Mouse (Mus musculus) intestine, embryonic 16.5 days (tissue): ENCODE measurements at regions not wholly inside any gene's neighbourhood (a gene's known extent, or its start where the extent isn't known, plus 50 kb on each side); places are given as distances from the start of the nearest gene placed in this dataset.
A peak's percentile ranks its signal among the peaks of the same experiment; 100 is the strongest.
"Not testable (repeated sequence)": the region's sequence is repeated elsewhere in the genome, so short reads cannot be mapped to it uniquely, and the experiment has no call there.

Experiments
- ATAC-seq: fragments of 200-750 bp; cut with Nextera tagmentation; 2 replicates; pipeline ENCODE4 v1.8.0; 2017; ENCODE audit warnings: moderate TSS enrichment, moderate library complexity
- H3K27ac ChIP-seq: fragments of 300-500 bp; sonication (generic); 2 replicates; pipeline ENCODE4 v1.5.1; 2014; ENCODE audit warnings: mild to moderate bottlenecking, low read length
- H3K27me3 ChIP-seq: fragments of 300-500 bp; sonication (generic); replicated peaks from 2 replicates; pipeline ENCODE4 v1.6.1; 2014; ENCODE audit warnings: low read length, control low read depth, mixed read lengths; ENCODE audit not compliant: control insufficient read depth, insufficient read depth
- H3K36me3 ChIP-seq: fragments of 300-500 bp; sonication (generic); 2 replicates; pipeline ENCODE4 v1.6.1; 2014; ENCODE audit warnings: low read length, control low read depth; ENCODE audit not compliant: control insufficient read depth, insufficient read depth
- H3K4me1 ChIP-seq: fragments of 300-500 bp; sonication (generic); 2 replicates; pipeline ENCODE4 v1.6.1; 2014; ENCODE audit warnings: low read length, control low read depth, mixed read lengths; ENCODE audit not compliant: control insufficient read depth, insufficient read depth
- H3K4me2 ChIP-seq: fragments of 300-500 bp; sonication (generic); 2 replicates; pipeline ENCODE4 v1.6.1; 2014; ENCODE audit warnings: low read depth, low read length, control low read depth
- H3K4me3 ChIP-seq: fragments of 300-500 bp; sonication (generic); 2 replicates; pipeline ENCODE4 v1.5.1; 2014; ENCODE audit warnings: mild to moderate bottlenecking, low read length
- H3K9ac ChIP-seq: fragments of 300-500 bp; sonication (generic); 2 replicates; pipeline ENCODE4 v1.6.1; 2014; ENCODE audit warnings: low read depth, low read length
- H3K9me3 ChIP-seq: fragments of 300-500 bp; sonication (generic); 2 replicates; pipeline ENCODE4 v1.6.1; 2016; ENCODE audit warnings: low read length, control low read depth; ENCODE audit not compliant: control insufficient read depth
- WGBS: fragments of 180-500 bp; shearing (Covaris S2); extraction: QIAGEN DNeasy Blood & Tissue Kit; methylation state at CpG from one replicate; pipeline ENCODE4 v1.1.7; 2014; 5-methylcytosine and 5-hydroxymethylcytosine counted together

GRCm38 (mm10) chr10:46629876-46630275, 1052.2 kb downstream of the Hace1 start:
- no peak overlapping the region for H3K9ac ChIP-seq

DNA sequence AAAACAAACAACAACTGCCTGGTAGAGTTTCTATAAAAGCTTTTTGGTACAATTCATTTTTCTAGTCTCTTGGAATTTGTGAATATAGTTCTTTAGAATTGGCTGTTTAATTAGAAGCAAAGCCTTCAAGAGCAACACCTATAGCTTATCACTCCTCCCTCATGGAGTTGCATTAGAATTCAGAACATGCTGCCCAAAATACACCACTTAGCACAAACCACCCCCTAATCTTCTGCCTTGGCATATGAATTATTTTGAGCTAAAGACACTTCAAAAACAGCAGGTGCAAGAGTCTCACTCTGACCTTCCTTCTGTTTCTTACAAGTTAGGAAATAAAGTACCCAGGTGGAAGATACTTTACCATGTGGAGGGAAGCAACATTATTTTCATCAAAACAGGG, 1085.4 kb downstream of the Hace1 start:
- Histone ChIP-seq H3K27me3 (no peaks in the 10 kb centered on the region), H3K4me3 (no peak overlapping the region), H3K9ac (no peak overlapping the region), H3K4me1 (no peaks in the 10 kb centered on the region), H3K9me3 (no peaks in the 10 kb centered on the region), H3K4me2 (no peak overlapping the region), H3K27ac (no peak overlapping the region), H3K36me3 (no peaks in the 10 kb centered on the region)
- ATAC-seq, result no peak

More at GRCm38 (mm10) chr10:46629876-46630275, 1052.2 kb downstream of the Hace1 start:
- Histone ChIP-seq H3K36me3 (no peaks in the 10 kb centered on the region), H3K27ac (no peak overlapping the region), H3K27me3 (no peaks in the 10 kb centered on the region), H3K4me2 (no peak overlapping the region), H3K4me1 (no peaks in the 10 kb centered on the region), H3K4me3 (no peak overlapping the region), H3K9me3 (no peaks in the 10 kb centered on the region)
- 89% methylated on average over 1 of the region's 1 CpGs for WGBS
- no peak for ATAC-seq

DNA sequence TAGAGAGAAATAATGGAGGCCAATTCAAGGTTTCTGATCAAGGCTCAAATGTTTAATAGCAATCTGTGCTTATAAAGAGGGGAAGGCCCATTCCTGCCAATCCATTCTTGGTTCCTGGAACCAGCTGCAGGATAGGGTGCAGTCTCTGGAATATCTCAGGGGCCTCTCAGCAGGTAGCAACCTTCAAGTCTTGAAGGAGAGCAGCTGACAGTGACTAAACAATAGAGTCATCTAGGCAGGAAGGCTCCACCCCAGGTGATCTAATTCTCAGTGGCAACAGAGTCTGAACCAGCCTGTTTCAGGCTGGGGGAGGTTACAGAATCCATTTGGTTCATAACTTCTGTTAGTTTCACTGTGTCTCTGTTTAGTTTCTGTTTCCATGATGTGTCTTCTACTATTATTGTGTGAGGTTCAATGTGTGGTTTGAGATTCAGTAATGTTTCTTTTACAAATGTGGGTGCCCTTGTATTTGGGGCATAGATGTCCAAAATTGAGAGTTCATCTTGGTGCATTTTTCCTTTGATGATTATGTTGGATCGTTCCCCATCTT, 1112.3 kb downstream of the Hace1 start:
- H3K4me3 ChIP-seq, ATAC-seq, H3K4me2 ChIP-seq, H3K27ac ChIP-seq, H3K9ac ChIP-seq, H3K4me1 ChIP-seq, H3K36me3 ChIP-seq, H3K27me3 ChIP-seq, H3K9me3 ChIP-seq: not testable (repeated sequence)
- 95% methylated on average over 1 of the region's 1 CpGs for WGBS

DNA sequence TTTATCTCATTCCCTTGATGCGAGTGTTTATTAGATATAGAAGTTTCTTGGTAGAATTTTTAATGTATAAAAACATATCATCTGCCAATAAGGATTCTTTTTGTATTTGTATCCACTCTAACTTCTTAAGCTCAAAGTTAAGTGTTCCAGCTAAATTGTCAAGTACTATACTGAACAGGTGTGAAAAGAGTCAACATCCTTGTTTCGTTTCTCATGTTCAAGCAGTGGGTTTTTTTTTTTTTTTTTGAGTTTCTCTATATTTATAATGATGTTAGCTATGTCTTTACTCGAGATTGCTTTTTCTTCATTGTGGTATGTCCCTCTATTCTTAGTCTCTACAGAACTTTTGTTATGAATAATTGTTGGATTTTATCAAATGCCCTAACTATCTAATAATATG, 1115.0 kb downstream of the Hace1 start:
- ATAC-seq, result no peak

DNA sequence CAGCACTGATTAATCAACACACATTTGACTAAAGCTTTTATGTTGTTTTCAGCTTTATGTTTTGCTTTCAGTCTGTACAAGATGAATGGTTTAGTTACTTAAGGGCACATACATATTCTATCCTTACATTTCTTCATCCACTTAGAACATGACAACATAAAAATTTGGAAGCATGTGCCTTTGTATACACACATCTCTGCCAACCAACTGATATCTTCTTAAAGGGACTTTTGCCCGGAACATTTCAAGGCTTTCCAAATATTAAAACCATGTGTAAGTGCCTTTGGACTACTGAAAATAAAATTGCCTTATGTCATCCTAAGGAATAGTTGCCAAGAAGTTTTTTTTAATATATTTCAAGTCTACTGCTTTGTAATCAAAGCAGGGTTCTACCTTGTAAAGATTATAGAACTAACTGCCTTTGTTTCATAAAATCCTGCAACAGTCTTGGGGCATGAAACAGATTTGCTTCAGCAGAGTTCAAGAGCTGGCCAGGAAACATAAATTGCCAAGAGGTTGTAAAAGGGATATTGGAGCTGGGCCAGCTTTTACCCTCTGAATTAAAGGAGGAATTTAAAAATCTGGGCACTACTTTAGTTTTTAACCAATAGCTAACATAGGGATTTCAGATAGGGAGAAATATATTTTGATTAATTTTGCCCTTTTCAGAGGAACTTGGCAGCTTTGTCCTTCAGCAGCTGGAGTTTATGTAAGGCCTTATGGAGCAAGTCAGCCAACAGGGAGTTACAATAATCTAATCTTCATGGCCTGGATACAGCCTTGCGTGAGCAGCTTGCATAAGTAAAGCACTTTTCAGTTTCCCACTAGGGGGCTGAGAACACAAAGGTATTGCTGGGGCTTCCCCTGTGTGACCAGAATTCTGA, 1120.0 kb downstream of the Hace1 start:
- no peak overlapping the region for H3K27ac ChIP-seq
- H3K9ac ChIP-seq, result no peak overlapping the region
- 35% methylated on average over 2 of the region's 2 CpGs for WGBS
- peak; percentile 73 for ATAC-seq
- H3K4me3 ChIP-seq, result no peak overlapping the region
- no peaks in the 10 kb centered on the region for H3K36me3 ChIP-seq
- no peaks in the 10 kb centered on the region for H3K27me3 ChIP-seq
- H3K9me3 ChIP-seq, result no peaks in the 10 kb centered on the region
- no peak overlapping the region for H3K4me2 ChIP-seq
- no peaks in the 10 kb centered on the region for H3K4me1 ChIP-seq

More for the DNA sequence above, 1115.0 kb downstream of the Hace1 start:
- H3K27ac ChIP-seq, result no peak overlapping the region
- H3K9ac ChIP-seq, result no peak overlapping the region
- no peak overlapping the region for H3K4me3 ChIP-seq
- H3K9me3 ChIP-seq, result no peaks in the 10 kb centered on the region
- 89% methylated on average over 3 of the region's 3 CpGs for WGBS
- H3K4me2 ChIP-seq, result no peak overlapping the region
- no peaks in the 10 kb centered on the region for H3K36me3 ChIP-seq
- no peaks in the 10 kb centered on the region for H3K4me1 ChIP-seq
- H3K27me3 ChIP-seq, result no peaks in the 10 kb centered on the region

DNA sequence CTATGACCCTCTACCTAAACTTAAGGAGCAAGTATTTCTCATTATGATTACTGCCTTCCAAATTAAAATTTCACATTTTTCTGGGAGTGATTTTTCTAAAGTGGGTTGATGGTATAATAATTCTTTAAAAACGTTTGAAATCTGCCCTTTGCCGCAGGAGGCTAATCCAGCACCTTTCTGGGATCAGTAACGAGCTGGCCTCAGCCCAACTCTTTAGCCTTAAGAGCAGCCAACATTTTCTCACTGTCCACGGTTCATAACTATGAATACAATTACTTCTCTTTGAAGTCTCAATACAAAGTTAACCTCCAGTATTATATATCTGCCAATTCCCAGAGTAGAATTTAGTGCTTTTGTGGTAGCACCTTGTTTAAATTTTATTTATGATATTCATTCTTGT, 1123.6 kb downstream of the Hace1 start:
- Histone ChIP-seq H3K4me1 (no peaks in the 10 kb centered on the region), H3K36me3 (no peaks in the 10 kb centered on the region), H3K4me3 (no peak overlapping the region), H3K4me2 (no peak overlapping the region), H3K9me3 (no peaks in the 10 kb centered on the region), H3K27me3 (no peaks in the 10 kb centered on the region), H3K9ac (no peak overlapping the region), H3K27ac (no peak overlapping the region)
- WGBS, result 59% methylated on average over 4 of the region's 4 CpGs
- no peak for ATAC-seq

DNA sequence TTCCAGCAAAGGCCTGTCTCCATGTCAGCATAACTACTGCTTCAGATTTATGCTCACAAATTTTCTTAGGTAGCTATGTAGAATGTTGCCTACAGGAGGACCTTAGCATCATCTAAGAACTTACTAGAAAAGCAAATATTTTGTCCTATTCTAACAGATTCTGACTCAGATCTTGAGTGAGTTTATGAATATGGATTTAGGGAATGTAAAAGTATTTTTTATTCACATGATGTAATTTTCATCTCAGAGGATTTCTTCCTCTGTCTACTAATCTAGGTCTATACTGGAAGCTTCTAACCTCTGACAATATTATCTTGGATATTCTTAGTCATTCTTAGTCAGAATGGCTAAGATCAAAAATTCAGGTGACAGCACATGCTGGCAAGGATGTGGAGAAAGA, 1130.4 kb downstream of the Hace1 start:
- ATAC-seq, H3K36me3 ChIP-seq, H3K27ac ChIP-seq, H3K4me1 ChIP-seq, H3K4me3 ChIP-seq, H3K4me2 ChIP-seq, H3K27me3 ChIP-seq, H3K9me3 ChIP-seq, H3K9ac ChIP-seq: not testable (repeated sequence)

DNA sequence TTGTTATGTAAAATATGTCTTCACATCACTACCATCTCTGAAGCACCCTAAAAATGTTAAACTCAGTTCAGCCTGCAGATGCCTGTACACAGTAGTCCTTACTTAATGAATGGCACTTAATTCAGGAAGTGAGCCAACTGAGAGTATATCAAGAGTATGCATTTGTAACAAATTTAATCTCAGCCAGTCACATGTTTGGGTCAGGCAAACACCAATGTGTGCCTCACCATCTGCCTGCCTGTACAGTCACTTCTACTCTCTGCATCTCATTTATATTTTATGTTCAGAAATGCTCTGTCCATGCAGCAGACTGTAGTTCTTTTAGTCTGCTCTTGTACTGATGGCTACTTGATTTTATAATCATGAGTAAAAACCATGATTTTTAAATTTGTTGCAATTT, 1135.1 kb downstream of the Hace1 start:
- H3K36me3 ChIP-seq, result no peaks in the 10 kb centered on the region
- no peak for ATAC-seq
- H3K27me3 ChIP-seq, result no peaks in the 10 kb centered on the region
- H3K4me1 ChIP-seq, result no peaks in the 10 kb centered on the region
- H3K9me3 ChIP-seq, result no peaks in the 10 kb centered on the region
- H3K9ac ChIP-seq, result no peak overlapping the region
- H3K4me2 ChIP-seq, result no peak overlapping the region
- H3K4me3 ChIP-seq, result no peak overlapping the region
- H3K27ac ChIP-seq, result no peak overlapping the region

DNA sequence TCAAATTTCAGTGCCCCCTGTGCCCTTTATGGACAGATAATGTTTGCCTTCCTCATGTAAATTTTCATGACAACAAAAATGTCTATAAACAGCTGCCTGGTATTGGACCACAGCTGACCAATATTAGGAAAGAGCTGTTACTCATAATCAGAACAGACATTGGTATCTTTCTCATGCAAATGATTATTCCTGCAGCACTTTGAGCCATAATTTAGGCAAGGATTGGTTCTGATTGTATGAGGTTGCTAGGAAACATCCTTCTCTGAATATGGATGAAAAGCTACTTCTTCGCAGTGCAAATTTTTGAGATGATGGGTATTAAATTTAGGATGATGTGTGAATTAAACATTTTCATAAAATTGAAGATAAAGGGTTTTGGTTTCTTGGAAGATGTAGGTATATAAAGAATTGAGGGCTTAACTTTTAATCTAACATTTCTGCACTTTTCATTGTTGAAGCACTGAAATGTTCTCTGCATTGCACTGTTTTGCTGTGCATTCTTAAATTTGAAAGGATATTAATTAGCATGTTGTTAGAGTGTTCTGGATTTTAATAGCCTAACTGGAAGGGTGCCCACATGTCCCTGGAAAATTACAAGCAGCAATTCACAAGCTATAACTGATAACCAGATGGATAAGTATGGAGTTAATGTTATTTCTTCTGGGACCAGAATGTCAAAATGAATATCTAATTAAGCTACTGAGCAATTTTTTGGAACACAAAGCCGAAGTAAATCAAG, 1140.9 kb downstream of the Hace1 start:
- H3K27ac ChIP-seq, result no peak overlapping the region
- no peaks in the 10 kb centered on the region for H3K9me3 ChIP-seq
- H3K27me3 ChIP-seq, result no peaks in the 10 kb centered on the region
- no peak for ATAC-seq
- H3K4me3 ChIP-seq, result no peak overlapping the region
- H3K9ac ChIP-seq, result no peak overlapping the region
- H3K36me3 ChIP-seq, result no peaks in the 10 kb centered on the region
- no peak overlapping the region for H3K4me2 ChIP-seq
- 72% methylated on average over 2 of the region's 2 CpGs for WGBS
- H3K4me1 ChIP-seq, result no peaks in the 10 kb centered on the region
